Mouse (Mus musculus): Measurements from ENCODE around the gene Hoga1.

Gene Hoga1

DNA sequence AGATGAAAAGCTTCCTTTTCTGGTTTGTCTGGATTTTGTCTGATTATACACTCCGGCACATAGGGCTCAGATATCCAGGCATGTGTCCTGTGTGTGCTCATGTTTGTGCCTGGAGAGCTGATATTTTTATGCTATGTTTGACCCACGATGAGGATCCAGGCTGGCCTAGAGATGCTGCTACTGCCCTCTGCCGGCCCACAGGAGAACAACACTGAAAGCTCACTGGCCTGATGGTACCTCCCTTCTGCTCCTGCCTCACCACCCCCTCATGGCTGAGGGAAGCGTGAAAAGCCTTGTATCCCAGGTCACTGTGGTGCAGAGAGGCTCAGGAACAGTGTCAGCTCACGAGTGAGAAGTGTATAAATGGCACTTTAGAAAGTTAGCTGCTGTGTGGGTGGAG is 19.3 kb upstream of the Hoga1 start:
- peak; percentile 64 to 88 for DNase-seq

- DNase-seq, result no peak
Measured at GRCm38 (mm10) chr19:42031112-42031511, 14.3 kb upstream of the Hoga1 start.

DNA sequence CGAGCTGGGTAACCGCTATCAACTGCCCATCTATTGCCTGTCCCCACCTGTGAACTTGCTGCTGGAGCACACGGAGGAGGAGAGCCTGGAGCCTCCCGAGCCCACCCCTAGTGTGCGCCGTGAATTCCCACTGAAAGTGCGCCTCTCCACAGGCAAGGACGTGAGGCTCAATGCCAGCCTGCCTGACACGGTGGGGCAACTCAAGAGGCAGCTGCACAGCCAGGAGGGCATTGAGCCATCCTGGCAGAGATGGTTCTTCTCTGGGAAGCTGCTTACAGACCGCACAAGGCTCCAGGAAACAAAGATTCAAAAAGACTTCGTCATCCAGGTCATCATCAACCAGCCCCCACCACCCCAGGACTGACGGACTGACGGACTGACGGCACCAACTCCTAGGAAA is 11.8 kb upstream of the Hoga1 start:
- no peak for DNase-seq

DNA sequence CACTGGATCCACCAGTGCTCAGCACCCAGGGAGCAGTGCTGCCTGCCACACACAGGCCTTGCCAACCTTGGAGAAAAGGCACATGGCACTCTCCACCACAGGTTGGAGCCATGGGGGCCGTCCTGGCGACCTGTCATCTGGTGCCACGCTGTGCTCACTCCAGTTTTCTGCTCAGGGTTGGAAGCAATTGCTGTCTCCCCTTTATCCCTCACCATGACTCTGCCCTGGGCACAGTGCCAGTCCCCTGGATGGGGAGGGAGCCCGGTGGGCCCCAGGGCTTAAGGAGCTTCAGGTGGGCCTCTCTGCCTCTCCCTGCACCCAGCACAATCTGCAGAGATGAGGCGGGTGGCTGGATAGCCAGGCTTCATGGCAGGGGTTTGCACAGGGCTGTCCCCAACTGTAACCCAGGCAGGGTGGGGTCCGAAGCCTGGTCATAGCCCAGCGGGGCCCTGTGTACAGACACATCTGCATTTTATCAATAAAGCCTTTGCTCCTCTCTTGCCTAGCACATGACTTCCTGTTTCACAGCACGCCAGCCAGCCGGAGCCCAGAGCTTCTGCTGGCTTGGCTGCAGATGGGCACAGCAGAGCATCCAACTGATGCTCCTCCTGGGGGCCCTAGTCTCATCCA is 11.1 kb upstream of the Hoga1 start:
- DNase-seq, result no peak

- DNase-seq, result no peak
Measured at GRCm38 (mm10) chr19:42034881-42035455, 10.4 kb upstream of the Hoga1 start.

- peak; percentile 93 to 95 for DNase-seq
Measured at GRCm38 (mm10) chr19:42035456-42036248, 9.8 kb upstream of the Hoga1 start, which contains the start of gene Ankrd2. Gene Ankrd2 (plus strand): TSS chr19:42036000.

GRCm38 (mm10) chr19:42036357-42036756 is 9.1 kb upstream of the Hoga1 start:
- no peak for DNase-seq

GRCm38 (mm10) chr19:42037167-42037702 is 8.2 kb upstream of the Hoga1 start:
- DNase-seq, result no peak

DNA sequence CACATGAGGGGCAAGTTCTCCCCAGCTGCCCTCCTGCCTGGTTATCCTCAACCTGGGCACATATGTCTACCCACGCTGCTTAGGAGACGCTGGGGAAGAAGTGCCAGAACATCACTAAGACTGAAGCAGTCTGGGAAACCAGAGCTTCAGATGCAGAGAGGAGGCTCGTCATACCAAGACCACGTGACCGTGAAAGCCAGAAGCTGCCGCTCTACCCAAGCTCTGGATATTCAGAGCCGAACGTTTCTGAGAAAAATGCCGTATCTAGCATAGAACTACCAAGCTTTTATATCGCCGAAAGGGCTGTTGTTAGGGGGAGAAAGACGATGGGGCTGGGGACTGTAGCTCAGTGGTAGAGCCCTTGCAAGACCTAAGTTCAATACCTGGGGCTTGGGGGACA is 7.1 kb upstream of the Hoga1 start:
- no peak for DNase-seq

GRCm38 (mm10) chr19:42043988-42044387 is 1.4 kb upstream of the Hoga1 start:
- no peak for DNase-seq

DNA sequence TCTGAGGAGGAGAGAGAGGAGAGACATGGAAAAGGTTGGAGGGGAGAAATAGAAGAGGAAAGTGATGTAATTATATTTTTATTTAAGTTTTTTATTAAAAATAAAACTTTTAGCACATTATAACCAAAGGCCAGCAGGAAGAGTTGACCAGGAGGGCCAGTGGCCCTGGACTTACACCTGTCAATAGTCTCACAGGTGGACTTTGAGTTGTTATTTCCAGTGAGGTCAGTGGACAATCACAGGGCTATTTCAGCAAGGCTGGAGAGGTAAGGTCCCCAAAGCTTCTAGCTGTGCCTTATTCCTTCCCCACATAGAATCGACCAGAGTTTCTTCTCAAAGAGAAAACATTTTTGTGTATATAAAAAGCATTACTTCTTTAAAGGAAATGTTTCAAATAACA is 4.8 kb downstream of the Hoga1 start:
- no peak for DNase-seq

GRCm38 (mm10) chr19:42051351-42051750 is 5.9 kb downstream of the Hoga1 start:
- DNase-seq, result no peak

- DNase-seq, result no peak
Measured at GRCm38 (mm10) chr19:42051948-42052347, 6.5 kb downstream of the Hoga1 start, which contains the start of gene 4933411K16Rik. Gene 4933411K16Rik (plus strand): TSS chr19:42052248.

GRCm38 (mm10) chr19:42054255-42054654 is 8.8 kb downstream of the Hoga1 start:
- peak; percentile 86 to 93 for DNase-seq

DNA sequence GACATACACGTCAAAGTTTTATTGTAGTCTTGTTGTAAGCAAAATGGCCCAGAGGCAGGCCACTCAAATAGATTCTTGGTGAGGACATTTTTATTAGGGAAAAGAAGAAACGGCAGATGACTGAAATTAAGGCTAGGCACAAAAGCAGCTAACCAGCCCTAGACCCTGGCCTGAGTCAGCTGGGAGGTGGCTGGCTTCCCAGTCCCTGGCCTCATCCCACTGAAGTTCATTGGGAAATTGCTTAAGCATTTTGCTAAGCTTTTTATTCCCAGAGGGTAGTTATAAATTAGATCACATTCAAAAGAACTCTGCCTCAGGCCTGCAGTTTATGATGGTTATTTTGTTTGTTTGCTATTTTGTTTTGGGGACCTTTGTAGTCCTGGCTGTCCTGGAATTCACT is 10.5 kb downstream of the Hoga1 start:
- no peak for DNase-seq

DNA sequence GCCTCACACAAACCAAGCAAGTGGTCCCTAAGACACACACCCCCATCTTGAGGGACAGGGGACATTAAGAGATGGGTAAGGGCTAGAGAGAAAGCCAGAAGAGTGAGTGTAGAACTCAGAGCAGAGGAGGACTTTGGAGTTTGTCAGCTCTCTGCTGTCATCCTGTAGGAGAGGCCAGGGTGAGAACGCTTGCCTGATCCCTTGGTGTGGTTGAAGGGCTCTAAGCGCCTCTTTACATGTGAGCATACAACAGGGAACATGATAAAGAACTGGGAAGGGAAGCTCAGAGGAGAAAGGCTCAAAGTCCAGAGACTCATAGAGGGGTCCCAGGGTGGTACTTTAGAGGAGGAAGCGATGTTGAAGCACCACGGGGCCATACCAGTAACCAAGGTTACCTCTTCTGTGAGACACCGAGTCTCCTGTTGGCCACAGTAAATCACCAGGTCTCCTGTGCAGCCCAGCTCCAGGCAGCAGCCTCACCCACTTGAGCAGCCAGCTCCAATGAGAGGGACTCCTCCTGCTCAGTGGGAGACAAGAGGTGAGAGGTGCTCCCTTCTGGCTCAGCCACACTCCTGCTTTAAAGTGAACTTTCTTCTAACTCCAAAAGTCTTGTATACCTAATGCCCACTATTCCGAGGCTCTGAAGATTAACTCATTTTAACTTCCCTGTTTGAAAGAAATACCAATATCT is 11.5 kb downstream of the Hoga1 start:
- DNase-seq, result no peak

GRCm38 (mm10) chr19:42058426-42058825 is 13.0 kb downstream of the Hoga1 start:
- no peak for DNase-seq

- peak; percentile 63 to 79 for DNase-seq
Measured at GRCm38 (mm10) chr19:42061443-42061842, 16.0 kb downstream of the Hoga1 start.

DNA sequence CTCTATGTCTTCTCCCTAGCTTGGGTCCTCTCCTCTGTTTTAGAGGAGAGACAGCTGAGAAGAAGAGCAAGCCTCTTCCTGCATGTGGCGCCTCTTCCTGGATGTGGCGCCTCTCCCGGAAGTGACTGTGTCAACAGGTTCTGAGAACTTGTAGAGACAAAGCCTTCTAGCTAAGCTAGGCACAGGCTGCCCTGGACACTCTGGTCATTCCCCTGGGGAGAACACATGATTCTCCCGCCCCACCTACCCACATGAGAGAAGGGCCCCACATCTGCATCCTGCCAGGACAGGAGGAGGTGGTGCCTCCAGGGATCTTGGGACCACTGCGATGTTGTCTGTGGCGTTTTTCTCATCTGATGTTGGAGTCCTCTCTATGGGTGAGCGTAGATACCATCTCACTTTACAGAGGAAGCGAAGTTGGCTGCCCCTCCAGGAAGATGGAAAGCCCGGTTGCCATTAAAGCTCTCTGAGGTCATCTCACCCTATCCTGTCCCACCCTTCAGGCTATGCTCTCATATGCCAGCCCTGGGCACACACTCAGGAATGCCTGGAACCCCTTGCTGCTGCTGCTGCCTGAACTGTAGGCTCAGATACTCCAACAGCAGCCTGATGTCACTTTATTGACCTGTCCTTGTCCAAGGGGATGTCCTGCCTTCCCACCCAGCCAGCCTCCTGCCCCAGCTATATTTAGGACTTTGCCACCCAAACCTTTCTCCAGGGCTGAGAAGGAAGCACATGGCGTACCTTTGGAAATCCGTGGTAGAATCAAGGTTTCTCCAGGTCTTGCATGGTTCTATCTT is 23.2 kb downstream of the Hoga1 start:
- DNase-seq, result no peak

GRCm38 (mm10) chr19:42069241-42069525 is 23.8 kb downstream of the Hoga1 start:
- peak in 1 of 2 experiments; percentile 55 for DNase-seq

DNA sequence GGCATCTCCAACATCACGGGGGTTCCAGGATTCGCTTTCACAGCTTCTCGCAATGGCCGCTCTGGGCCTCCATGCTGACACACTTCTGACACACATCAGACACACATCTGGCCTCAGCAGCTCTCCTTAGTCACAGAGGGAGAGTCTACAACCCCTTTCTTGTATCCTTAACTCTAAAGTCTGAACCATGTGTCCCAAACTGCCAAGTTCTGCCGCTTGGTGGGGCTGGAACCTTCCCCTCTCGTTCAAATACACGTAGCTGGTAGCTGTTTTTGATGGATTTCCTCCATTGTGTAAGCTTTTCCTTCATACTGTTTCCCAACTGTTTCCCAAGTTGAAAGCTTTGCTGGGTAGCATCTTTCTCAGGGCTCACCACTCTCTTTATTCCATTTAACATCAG is 25.8 kb downstream of the Hoga1 start:
- no peak for DNase-seq

DNA sequence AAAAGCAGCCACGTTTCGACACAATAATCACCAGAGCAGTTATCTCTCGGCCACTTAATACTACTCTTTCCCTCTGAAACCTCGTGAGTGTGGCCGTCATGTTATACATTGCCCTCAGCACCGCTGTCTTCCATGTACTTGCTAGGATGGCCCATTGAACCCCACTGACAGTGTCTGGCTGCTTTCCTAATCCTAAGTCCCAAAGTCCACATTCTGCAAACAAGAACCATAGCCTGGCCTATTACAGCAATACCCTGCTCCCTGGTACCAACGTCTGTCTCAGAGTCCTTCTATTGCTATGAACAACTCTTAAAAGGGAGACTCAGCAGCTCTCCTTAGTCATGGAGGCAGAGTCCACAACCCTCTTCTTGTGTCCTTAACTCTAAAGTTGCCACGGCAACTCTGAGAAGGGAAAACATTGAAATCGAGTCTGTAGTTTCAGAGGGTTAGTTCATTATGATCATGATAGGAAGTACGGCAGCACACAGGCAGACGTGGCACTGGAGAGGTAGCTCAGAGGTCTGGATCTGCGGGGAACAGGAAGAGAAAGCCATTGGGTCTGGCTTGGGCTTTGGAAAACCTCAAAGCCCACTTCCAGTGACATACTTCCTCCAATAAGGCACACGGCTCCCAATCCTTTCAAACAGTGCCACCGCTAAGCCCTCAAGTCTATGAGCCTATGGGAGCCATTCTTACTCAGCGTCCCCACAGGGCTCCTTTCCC is 26.6 kb downstream of the Hoga1 start:
- DNase-seq, result peak; percentile 76 to 88
